Mouse (Mus musculus) midbrain, postnatal 0 days (tissue): ENCODE measurements at regions not wholly inside any gene's neighbourhood (a gene's known extent, or its start where the extent isn't known, plus 50 kb on each side); places are given as distances from the start of the nearest gene placed in this dataset.

Source experiments
- ATAC-seq: fragments of 200-750 bp; cut with Nextera tagmentation; 2 replicates; pipeline ENCODE4 v1.8.0; 2017; ENCODE audit warnings: moderate number of reproducible peaks, mild to moderate bottlenecking, moderate TSS enrichment, moderate library complexity; ENCODE audit not compliant: low FRiP score
- DNase-seq: peaks from one replicate; pipeline ENCODE4 v3.0.0-alpha.2; 2015; ENCODE audit warnings: low spot score
- H3K27ac ChIP-seq: fragments of 300-500 bp; sonication (generic); 2 replicates; pipeline ENCODE4 v1.5.1; 2014; ENCODE audit warnings: low read depth, mild to moderate bottlenecking, low read length, mixed read lengths
- H3K27me3 ChIP-seq: fragments of 300-500 bp; sonication (generic); 2 replicates; pipeline ENCODE4 v1.6.1; 2014; ENCODE audit warnings: low read length, control low read depth, mixed read lengths; ENCODE audit not compliant: insufficient read depth
- H3K36me3 ChIP-seq: fragments of 300-500 bp; sonication (generic); 2 replicates; pipeline ENCODE4 v1.6.1; 2014; ENCODE audit warnings: low read length, control low read depth, mixed read lengths; ENCODE audit not compliant: insufficient read depth
- H3K4me1 ChIP-seq: fragments of 300-500 bp; sonication (generic); 2 replicates; pipeline ENCODE4 v1.6.1; 2014; ENCODE audit warnings: mild to moderate bottlenecking, control low read depth, antibody characterized with exemption, low read length, mixed read lengths; ENCODE audit not compliant: insufficient read depth
- H3K4me2 ChIP-seq: fragments of 300-500 bp; sonication (generic); 2 replicates; pipeline ENCODE4 v1.6.1; 2014; ENCODE audit warnings: low read depth, mild to moderate bottlenecking, low read length, mixed read lengths; ENCODE audit not compliant: poor library complexity, severe bottlenecking
- H3K4me3 ChIP-seq: fragments of 300-500 bp; sonication (generic); 2 replicates; pipeline ENCODE4 v1.5.1; 2014; ENCODE audit warnings: low read depth, mild to moderate bottlenecking, low read length, moderate library complexity
- H3K9ac ChIP-seq: fragments of 300-500 bp; sonication (generic); replicated peaks from 2 replicates; pipeline ENCODE4 v1.6.1; 2014; ENCODE audit warnings: mild to moderate bottlenecking, low read length, moderate library complexity, mixed read lengths; ENCODE audit not compliant: poor library complexity, severe bottlenecking
- H3K9me3 ChIP-seq: fragments of 300-500 bp; sonication (generic); 2 replicates; pipeline ENCODE4 v1.6.1; 2016; ENCODE audit warnings: low read length, control low read depth
- CTCF ChIP-seq: IDR thresholded peaks from 2 replicates; pipeline ENCODE4 v1.5.1; 2016; ENCODE audit warnings: antibody characterized with exemption, mild to moderate bottlenecking
- WGBS: fragments of 180-500 bp; shearing (Covaris S2); extraction: QIAGEN DNeasy Blood & Tissue Kit; methylation state at CpG from one replicate; pipeline ENCODE4 v1.1.7; 2014; 5-methylcytosine and 5-hydroxymethylcytosine counted together

GRCm38 (mm10) chr13:84940936-84941335, 248.3 kb upstream of the Ccnh start:
- Histone ChIP-seq H3K4me1 (no peaks in the 10 kb centered on the region), H3K27me3 (no peaks in the 10 kb centered on the region), H3K27ac (no peak overlapping the region), H3K9me3 (no peaks in the 10 kb centered on the region), H3K36me3 (no peaks in the 10 kb centered on the region), H3K4me2 (no peak overlapping the region), H3K9ac (no peak overlapping the region), H3K4me3 (no peak overlapping the region)
- no peak for TF ChIP-seq CTCF
- 97% methylated on average over 1 of the region's 1 CpGs for WGBS
- no peak for ATAC-seq
- no peak for DNase-seq

GRCm38 (mm10) chr13:84950873-84951272, 238.3 kb upstream of the Ccnh start:
- H3K4me2 ChIP-seq, result no peak overlapping the region
- peak; percentile 23 for DNase-seq
- H3K9ac ChIP-seq, result no peak overlapping the region
- no peaks in the 10 kb centered on the region for H3K4me1 ChIP-seq
- H3K36me3 ChIP-seq, result no peaks in the 10 kb centered on the region
- no peaks in the 10 kb centered on the region for H3K27me3 ChIP-seq
- no peak overlapping the region for H3K27ac ChIP-seq
- peak; percentile 33 for TF ChIP-seq CTCF
- WGBS, result 58% methylated on average over 1 of the region's 1 CpGs
- ATAC-seq, result no peak
- no peaks in the 10 kb centered on the region for H3K9me3 ChIP-seq
- no peak overlapping the region for H3K4me3 ChIP-seq

GRCm38 (mm10) chr13:84953161-84953560, 236.0 kb upstream of the Ccnh start:
- Histone ChIP-seq H3K36me3 (no peaks in the 10 kb centered on the region), H3K4me1 (no peaks in the 10 kb centered on the region), H3K27ac (no peak overlapping the region), H3K9ac (no peak overlapping the region), H3K27me3 (no peaks in the 10 kb centered on the region), H3K4me2 (no peak overlapping the region), H3K4me3 (no peak overlapping the region), H3K9me3 (no peaks in the 10 kb centered on the region)
- DNase-seq, result no peak
- no peak for ATAC-seq
- WGBS, result 78% methylated on average over 2 of the region's 2 CpGs
- no peak for TF ChIP-seq CTCF

- TF ChIP-seq CTCF, result no peak
- no peak overlapping the region for H3K4me2 ChIP-seq
- no peak overlapping the region for H3K4me3 ChIP-seq
- H3K27me3 ChIP-seq, result no peaks in the 10 kb centered on the region
- H3K9ac ChIP-seq, result no peak overlapping the region
- H3K27ac ChIP-seq, result no peak overlapping the region
- no peak for DNase-seq
- 54% methylated on average over 1 of the region's 1 CpGs for WGBS
- no peaks in the 10 kb centered on the region for H3K36me3 ChIP-seq
- no peak for ATAC-seq
- H3K9me3 ChIP-seq, result no peaks in the 10 kb centered on the region
- no peaks in the 10 kb centered on the region for H3K4me1 ChIP-seq
Observed at GRCm38 (mm10) chr13:84953760-84954159, 235.4 kb upstream of the Ccnh start.

GRCm38 (mm10) chr13:84968943-84969342, 220.3 kb upstream of the Ccnh start:
- WGBS, result 20% methylated on average over 7 of the region's 7 CpGs
- Histone ChIP-seq H3K4me3 (no peak overlapping the region), H3K27me3 (no peaks in the 10 kb centered on the region), H3K9ac (no peak overlapping the region), H3K4me1 (no peaks in the 10 kb centered on the region), H3K4me2 (no peak overlapping the region), H3K27ac (no peak overlapping the region), H3K36me3 (no peaks in the 10 kb centered on the region), H3K9me3 (no peaks in the 10 kb centered on the region)
- DNase-seq (no peak), ATAC-seq (no peak)
- TF ChIP-seq CTCF, result no peak
